Mouse (Mus musculus): Measurements from ENCODE around the gene Frmd4b. TPM values are rescaled to one million over a fixed set of nuclear protein-coding genes. Genes with fewer than 3 reads are reported as not detected.

Frmd4b gene
- polyA plus RNA-seq, 1 experiment from 2014 or later = 13.7 TPM

GRCm38 (mm10) chr6:97402822-97403472, 214.4 kb downstream of the Frmd4b start:
- ATAC-seq (ENCODE audit: low FRiP score, low TSS enrichment) = peak; percentile 57; the same call in 1 of the 2 replicates
- Histone ChIP-seq H3K27me3 (ENCODE audit: control insufficient read depth, insufficient read depth, low read length) (no peaks in the 10 kb centered on the region), H3K4me1 (ENCODE audit: control insufficient read depth, insufficient read depth, low read length) (0 out of 2 replicates have a peak, but pooled peaks cover 6% of the 10 kb centered on the region), H3K4me2 (replicated peaks; ENCODE audit: low read depth, low read length) (no peak overlapping the region), H3K9me3 (ENCODE audit: control insufficient read depth, low read length) (no peaks in the 10 kb centered on the region), H3K4me3 (ENCODE audit: low read length) (no peak overlapping the region), H3K27ac (ENCODE audit: low read depth, low read length) (no peak overlapping the region), H3K36me3 (ENCODE audit: control insufficient read depth, insufficient read depth, low read length) (no peaks in the 10 kb centered on the region), H3K9ac (ENCODE audit: low read depth, low read length) (no peak overlapping the region)
- WGBS = 28% methylated on average over 10 of the region's 10 CpGs

DNA sequence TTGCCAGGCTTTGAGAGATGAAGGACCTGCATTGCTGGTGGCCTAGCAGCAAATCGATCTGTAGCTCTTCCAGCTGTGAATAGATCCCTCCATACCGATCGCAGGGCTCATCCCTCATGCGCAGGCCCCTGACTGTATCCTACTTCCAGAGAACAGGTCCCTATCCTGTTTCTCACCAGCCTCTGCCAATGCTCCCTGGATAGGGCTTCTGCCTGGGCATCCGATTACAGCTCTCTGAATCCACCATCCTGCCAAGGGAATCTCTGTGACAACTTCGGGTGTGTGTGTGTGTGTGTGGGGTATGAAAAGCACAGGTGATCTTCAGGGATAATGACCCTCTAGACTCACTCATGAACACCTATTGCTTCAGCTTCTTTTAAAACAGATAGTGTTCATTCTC, 216.9 kb downstream of the Frmd4b start:
- Histone ChIP-seq H3K27ac (ENCODE audit: low read depth, low read length) (no peak overlapping the region), H3K9ac (ENCODE audit: low read depth, low read length) (no peak overlapping the region), H3K4me1 (ENCODE audit: control insufficient read depth, insufficient read depth, low read length) (peaks cover 15% of the 10 kb centered on the region), H3K9me3 (ENCODE audit: control insufficient read depth, low read length) (no peaks in the 10 kb centered on the region), H3K4me2 (replicated peaks; ENCODE audit: low read depth, low read length) (no peak overlapping the region), H3K4me3 (ENCODE audit: low read length) (no peak overlapping the region), H3K36me3 (ENCODE audit: control insufficient read depth, insufficient read depth, low read length) (no peaks in the 10 kb centered on the region), H3K27me3 (ENCODE audit: control insufficient read depth, insufficient read depth, low read length) (no peaks in the 10 kb centered on the region)
- 92% methylated on average over 6 of the region's 6 CpGs for WGBS
- ATAC-seq (ENCODE audit: low FRiP score, low TSS enrichment) = no peak

DNA sequence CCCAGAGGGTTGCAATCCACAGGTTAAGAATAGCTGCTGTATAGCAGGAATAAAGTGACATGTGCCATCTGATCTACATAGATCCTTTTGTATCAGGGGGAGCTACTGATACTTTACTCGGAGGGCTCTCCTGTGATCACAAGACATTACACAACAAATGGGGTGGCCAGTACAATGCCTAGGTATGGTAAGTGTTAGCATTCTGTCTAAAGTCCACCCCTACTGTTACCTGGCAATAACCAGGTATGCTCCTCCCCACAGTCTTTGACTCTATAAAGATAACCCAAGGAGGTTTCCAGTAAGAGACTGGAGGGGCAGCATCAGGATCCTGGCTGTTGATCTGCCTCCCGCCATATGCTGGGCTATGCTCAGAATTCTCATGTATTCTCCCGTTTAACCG, 219.4 kb downstream of the Frmd4b start:
- no peak for ATAC-seq (ENCODE audit: low FRiP score, low TSS enrichment)
- Histone ChIP-seq H3K27ac (ENCODE audit: low read depth, low read length) (no peak overlapping the region), H3K4me1 (ENCODE audit: control insufficient read depth, insufficient read depth, low read length) (peaks cover 10% of the 10 kb centered on the region), H3K9me3 (ENCODE audit: control insufficient read depth, low read length) (no peaks in the 10 kb centered on the region), H3K9ac (ENCODE audit: low read depth, low read length) (no peak overlapping the region), H3K4me3 (ENCODE audit: low read length) (no peak overlapping the region), H3K4me2 (replicated peaks; ENCODE audit: low read depth, low read length) (no peak overlapping the region), H3K36me3 (ENCODE audit: control insufficient read depth, insufficient read depth, low read length) (no peaks in the 10 kb centered on the region), H3K27me3 (ENCODE audit: control insufficient read depth, insufficient read depth, low read length) (no peaks in the 10 kb centered on the region)
- WGBS = 91% methylated on average over 4 of the region's 4 CpGs

- H3K4me1 ChIP-seq (ENCODE audit: control insufficient read depth, insufficient read depth, low read length) = peaks cover 10% of the 10 kb centered on the region
- no peak overlapping the region for H3K4me2 ChIP-seq (replicated peaks; ENCODE audit: low read depth, low read length)
- 54% methylated on average over 3 of the region's 3 CpGs for WGBS
- 0 out of 2 replicates have a peak overlapping the region, but pooled peaks have one; percentile 37 for H3K27ac ChIP-seq (ENCODE audit: low read depth, low read length)
- no peaks in the 10 kb centered on the region for H3K36me3 ChIP-seq (ENCODE audit: control insufficient read depth, insufficient read depth, low read length)
- H3K27me3 ChIP-seq (ENCODE audit: control insufficient read depth, insufficient read depth, low read length) = no peaks in the 10 kb centered on the region
- H3K9ac ChIP-seq (ENCODE audit: low read depth, low read length) = no peak overlapping the region
- no peaks in the 10 kb centered on the region for H3K9me3 ChIP-seq (ENCODE audit: control insufficient read depth, low read length)
- H3K4me3 ChIP-seq (ENCODE audit: low read length) = no peak overlapping the region
- no peak for ATAC-seq (ENCODE audit: low FRiP score, low TSS enrichment)
These were observed 220.4 kb downstream of the Frmd4b start for GRCm38 (mm10) chr6:97396957-97397354.

DNA sequence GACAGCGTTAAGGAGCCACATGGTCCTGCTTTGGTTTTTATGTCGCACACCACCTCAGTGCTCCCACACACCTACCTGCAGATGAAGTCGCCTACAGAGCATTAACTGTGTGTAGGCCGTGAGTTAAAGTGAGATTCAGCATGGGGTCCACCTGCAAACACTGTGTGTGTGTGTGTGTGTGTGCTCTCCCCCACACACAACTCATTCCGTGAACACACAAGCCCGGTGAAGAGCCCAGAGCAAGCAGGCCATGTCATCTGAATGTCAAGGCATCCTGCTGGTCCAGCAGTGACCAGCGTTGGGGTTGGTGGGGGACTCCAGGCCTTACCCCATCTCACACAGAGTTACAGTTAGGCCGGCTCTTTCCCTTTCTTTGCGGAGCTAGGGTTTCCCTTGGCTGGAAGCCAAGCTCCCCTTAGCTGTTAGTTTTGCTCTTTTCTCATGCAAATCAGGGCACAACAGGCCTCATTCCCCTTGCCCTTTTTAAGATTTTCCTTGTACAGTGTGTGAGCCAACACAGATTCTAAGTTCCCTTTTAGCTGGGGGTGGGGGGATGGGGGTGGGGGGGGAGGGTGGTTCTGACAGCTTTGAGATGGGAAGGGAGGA, 220.9 kb downstream of the Frmd4b start:
- 35% methylated on average over 9 of the region's 9 CpGs for WGBS
- no peaks in the 10 kb centered on the region for H3K27me3 ChIP-seq (ENCODE audit: control insufficient read depth, insufficient read depth, low read length)
- ATAC-seq (ENCODE audit: low FRiP score, low TSS enrichment) = 0 out of 2 replicates have a peak, but pooled peaks have one; percentile 20
- peaks cover 10% of the 10 kb centered on the region for H3K4me1 ChIP-seq (ENCODE audit: control insufficient read depth, insufficient read depth, low read length)
- H3K36me3 ChIP-seq (ENCODE audit: control insufficient read depth, insufficient read depth, low read length) = no peaks in the 10 kb centered on the region
- H3K27ac ChIP-seq (ENCODE audit: low read depth, low read length) = no peak overlapping the region
- H3K9ac ChIP-seq (ENCODE audit: low read depth, low read length) = no peak overlapping the region
- no peak overlapping the region for H3K4me3 ChIP-seq (ENCODE audit: low read length)
- no peaks in the 10 kb centered on the region for H3K9me3 ChIP-seq (ENCODE audit: control insufficient read depth, low read length)
- H3K4me2 ChIP-seq (replicated peaks; ENCODE audit: low read depth, low read length) = no peak overlapping the region

DNA sequence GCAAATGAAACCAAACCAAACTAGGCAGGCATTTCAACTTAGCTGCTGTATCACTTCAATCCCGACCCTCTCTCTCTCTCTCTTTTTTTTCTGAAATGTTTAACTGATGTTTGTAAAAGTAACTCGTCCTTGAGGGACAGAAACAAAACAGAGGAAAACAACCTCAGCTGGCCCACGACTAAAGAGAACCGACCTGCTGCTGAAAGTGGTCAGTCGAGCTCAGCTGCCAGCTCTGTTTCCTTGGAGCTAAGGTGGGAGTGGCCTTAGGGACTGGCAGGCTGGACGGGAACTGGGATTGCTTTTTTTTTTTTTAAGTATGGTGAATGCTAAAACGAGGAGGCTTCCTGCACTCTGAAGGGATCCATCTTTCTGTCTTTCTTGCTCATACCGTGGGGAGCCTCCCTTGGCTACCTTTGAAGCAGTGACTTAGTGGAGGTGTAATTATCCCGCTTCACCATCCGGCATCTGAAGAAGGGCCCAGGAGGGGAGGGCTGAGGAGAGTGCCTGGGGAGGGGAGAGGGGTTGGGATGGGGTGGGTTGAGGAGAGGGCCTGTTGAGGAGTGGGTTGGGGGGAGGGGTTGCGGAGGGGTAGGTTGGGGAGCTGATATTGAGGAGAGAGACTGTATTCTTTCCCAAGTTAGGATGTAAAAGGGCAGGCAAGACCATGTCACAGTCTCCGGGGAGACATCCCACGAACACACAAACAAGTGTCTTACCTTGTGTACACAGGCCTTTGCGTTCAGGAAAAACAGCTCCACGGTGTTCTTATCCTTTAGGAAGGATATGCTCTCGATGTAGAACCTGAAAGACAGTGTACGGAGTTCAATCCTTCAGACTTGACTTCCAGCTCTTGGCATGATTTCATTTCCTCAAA, 221.6 kb downstream of the Frmd4b start:
- H3K27ac ChIP-seq (ENCODE audit: low read depth, low read length) = no peak overlapping the region
- no peak overlapping the region for H3K4me3 ChIP-seq (ENCODE audit: low read length)
- H3K9me3 ChIP-seq (ENCODE audit: control insufficient read depth, low read length) = no peaks in the 10 kb centered on the region
- H3K9ac ChIP-seq (ENCODE audit: low read depth, low read length) = no peak overlapping the region
- 18% methylated on average over 17 of the region's 17 CpGs for WGBS
- peaks cover 10% of the 10 kb centered on the region for H3K4me1 ChIP-seq (ENCODE audit: control insufficient read depth, insufficient read depth, low read length)
- no peak; the same call in 1 of the 2 replicates for ATAC-seq (ENCODE audit: low FRiP score, low TSS enrichment)
- no peaks in the 10 kb centered on the region for H3K36me3 ChIP-seq (ENCODE audit: control insufficient read depth, insufficient read depth, low read length)
- H3K27me3 ChIP-seq (ENCODE audit: control insufficient read depth, insufficient read depth, low read length) = no peaks in the 10 kb centered on the region
- H3K4me2 ChIP-seq (replicated peaks; ENCODE audit: low read depth, low read length) = peak overlapping the region; percentile 21; the same call in 1 of the 2 replicates

GRCm38 (mm10) chr6:97394473-97395075, 222.8 kb downstream of the Frmd4b start:
- no peak overlapping the region for H3K9ac ChIP-seq (ENCODE audit: low read depth, low read length)
- H3K27ac ChIP-seq (ENCODE audit: low read depth, low read length) = no peak overlapping the region
- peaks cover 10% of the 10 kb centered on the region for H3K4me1 ChIP-seq (ENCODE audit: control insufficient read depth, insufficient read depth, low read length)
- no peak overlapping the region for H3K4me2 ChIP-seq (replicated peaks; ENCODE audit: low read depth, low read length)
- ATAC-seq (ENCODE audit: low FRiP score, low TSS enrichment) = no peak
- H3K4me3 ChIP-seq (ENCODE audit: low read length) = no peak overlapping the region
- 37% methylated on average over 12 of the region's 12 CpGs for WGBS
- no peaks in the 10 kb centered on the region for H3K27me3 ChIP-seq (ENCODE audit: control insufficient read depth, insufficient read depth, low read length)
- H3K36me3 ChIP-seq (ENCODE audit: control insufficient read depth, insufficient read depth, low read length) = no peaks in the 10 kb centered on the region
- no peaks in the 10 kb centered on the region for H3K9me3 ChIP-seq (ENCODE audit: control insufficient read depth, low read length)

DNA sequence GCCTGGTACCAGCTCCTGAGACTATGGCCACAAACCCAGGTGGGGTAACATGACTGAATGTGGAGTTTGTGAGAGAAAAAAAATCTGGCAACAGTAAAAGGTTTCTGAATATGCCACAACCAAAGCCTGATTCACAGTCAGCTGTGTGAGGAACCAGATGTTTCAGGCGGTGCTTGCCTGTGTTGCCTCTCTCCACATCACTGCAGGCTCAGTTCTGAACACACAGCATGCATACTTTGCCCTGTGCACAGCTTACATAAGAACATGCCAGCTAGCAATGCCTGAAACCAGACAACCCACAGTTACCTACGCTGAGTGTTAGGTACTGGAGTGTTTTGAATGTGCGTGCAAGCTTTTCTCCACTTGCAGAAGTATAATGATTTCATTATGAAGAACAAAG, 224.4 kb downstream of the Frmd4b start:
- Histone ChIP-seq H3K9ac (ENCODE audit: low read depth, low read length) (no peak overlapping the region), H3K27me3 (ENCODE audit: control insufficient read depth, insufficient read depth, low read length) (no peaks in the 10 kb centered on the region), H3K4me1 (ENCODE audit: control insufficient read depth, insufficient read depth, low read length) (peaks cover 10% of the 10 kb centered on the region), H3K4me3 (ENCODE audit: low read length) (no peak overlapping the region), H3K9me3 (ENCODE audit: control insufficient read depth, low read length) (no peaks in the 10 kb centered on the region), H3K4me2 (replicated peaks; ENCODE audit: low read depth, low read length) (no peak overlapping the region), H3K36me3 (ENCODE audit: control insufficient read depth, insufficient read depth, low read length) (no peaks in the 10 kb centered on the region), H3K27ac (ENCODE audit: low read depth, low read length) (no peak overlapping the region)
- no peak for ATAC-seq (ENCODE audit: low FRiP score, low TSS enrichment)
- 90% methylated on average over 3 of the region's 3 CpGs for WGBS

Data from kidney, embryonic 14.5 days (tissue).